Mouse (Mus musculus) mature B cell (primary cell): ENCODE measurements around the gene Rbl1.
"Not testable (repeated sequence)": the region's sequence is repeated elsewhere in the genome, so short reads cannot be mapped to it uniquely, and the experiment has no call there.

Experiments
- in situ Hi-C: fragments of 300-500 bp; cut with MboI; formaldehyde crosslinking; loops from 2 replicates; pipeline ENCODE4 v1.14.3; 2019

Rbl1 gene

GRCm38 (mm10) chr2:157204366-157205218 lies at the start of gene Rbl1:
Gene Rbl1, minus strand, starts transcription at chr2:157204534.
- in situ Hi-C loops: no loop called here

- in situ Hi-C loops: no loop called here
Observed at GRCm38 (mm10) chr2:157248111-157248510, 43.8 kb upstream of the Rbl1 start.

- in situ Hi-C loops: no loop called here
Observed at GRCm38 (mm10) chr2:157245603-157246002, 41.3 kb upstream of the Rbl1 start.

GRCm38 (mm10) chr2:157245001-157245400 lies 40.7 kb upstream of the Rbl1 start:
- in situ Hi-C loops: no loop called here

- in situ Hi-C loops: no loop called here
Observed at GRCm38 (mm10) chr2:157235946-157236345, 31.6 kb upstream of the Rbl1 start.

GRCm38 (mm10) chr2:157221916-157222315 lies 17.6 kb upstream of the Rbl1 start:
- in situ Hi-C loops: not testable (repeated sequence)

GRCm38 (mm10) chr2:157220108-157220507 lies 15.8 kb upstream of the Rbl1 start:
- in situ Hi-C loops: no loop called here

GRCm38 (mm10) chr2:157211731-157212130 lies 7.4 kb upstream of the Rbl1 start:
- in situ Hi-C loops: no loop called here

- in situ Hi-C loops: no loop called here
Observed at GRCm38 (mm10) chr2:157203459-157204365, 622 bp downstream of the Rbl1 start.

GRCm38 (mm10) chr2:157203026-157203425 lies 1.3 kb downstream of the Rbl1 start:
- in situ Hi-C loops: no loop called here

GRCm38 (mm10) chr2:157202361-157202760 lies 2.0 kb downstream of the Rbl1 start:
- in situ Hi-C loops: no loop called here

- in situ Hi-C loops: no loop called here
Observed at GRCm38 (mm10) chr2:157201081-157201830, 3.1 kb downstream of the Rbl1 start.

GRCm38 (mm10) chr2:157198405-157198804 lies 5.9 kb downstream of the Rbl1 start:
- in situ Hi-C loops: not testable (repeated sequence)

- in situ Hi-C loops: no loop called here
Observed at GRCm38 (mm10) chr2:157190651-157191050, 13.7 kb downstream of the Rbl1 start.

- in situ Hi-C loops: no loop called here
Observed at GRCm38 (mm10) chr2:157187223-157187622, 17.1 kb downstream of the Rbl1 start.

GRCm38 (mm10) chr2:157186504-157186903 lies 17.8 kb downstream of the Rbl1 start:
- in situ Hi-C loops: no loop called here

- in situ Hi-C loops: no loop called here
Observed at GRCm38 (mm10) chr2:157185022-157185660, 19.2 kb downstream of the Rbl1 start.

GRCm38 (mm10) chr2:157178167-157178566 lies 26.2 kb downstream of the Rbl1 start:
- in situ Hi-C loops: no loop called here

GRCm38 (mm10) chr2:157176248-157176647 lies 28.1 kb downstream of the Rbl1 start:
- in situ Hi-C loops: no loop called here

- in situ Hi-C loops: no loop called here
Observed at GRCm38 (mm10) chr2:157174416-157174815, 29.9 kb downstream of the Rbl1 start.

GRCm38 (mm10) chr2:157173555-157173954 lies 30.8 kb downstream of the Rbl1 start:
- in situ Hi-C loops: no loop called here
